Mouse (Mus musculus) thymus, adult 2 months (tissue): ENCODE data around the gene Mum1.

ENCODE experiments used
- CTCF ChIP-seq: fragments of 200-500 bp; IDR thresholded peaks from 2 replicates; pipeline ENCODE4 v1.5.1; 2012; ENCODE audit warnings: mild to moderate bottlenecking, control low read depth, low read length, moderate library complexity, borderline replicate concordance; ENCODE audit not compliant: control insufficient read depth, poor library complexity, insufficient read depth; ENCODE audit errors: extremely low read depth
- POLR2A ChIP-seq: fragments of 200-500 bp; IDR thresholded peaks from 2 replicates; pipeline ENCODE4 v1.6.1; 2012; ENCODE audit warnings: mild to moderate bottlenecking, low read length, control low read depth, moderate library complexity; ENCODE audit not compliant: control insufficient read depth, poor library complexity, insufficient read depth; ENCODE audit errors: extremely low read depth

GRCm38 (mm10) chr10:80236145-80236825, 10.1 kb downstream of the Mum1 start:
- no peak for TF ChIP-seq POLR2A
- no peak for TF ChIP-seq CTCF
